Comparison of ENCODE assay signal across 7 mouse cellular contexts in the genomic region with DNA sequence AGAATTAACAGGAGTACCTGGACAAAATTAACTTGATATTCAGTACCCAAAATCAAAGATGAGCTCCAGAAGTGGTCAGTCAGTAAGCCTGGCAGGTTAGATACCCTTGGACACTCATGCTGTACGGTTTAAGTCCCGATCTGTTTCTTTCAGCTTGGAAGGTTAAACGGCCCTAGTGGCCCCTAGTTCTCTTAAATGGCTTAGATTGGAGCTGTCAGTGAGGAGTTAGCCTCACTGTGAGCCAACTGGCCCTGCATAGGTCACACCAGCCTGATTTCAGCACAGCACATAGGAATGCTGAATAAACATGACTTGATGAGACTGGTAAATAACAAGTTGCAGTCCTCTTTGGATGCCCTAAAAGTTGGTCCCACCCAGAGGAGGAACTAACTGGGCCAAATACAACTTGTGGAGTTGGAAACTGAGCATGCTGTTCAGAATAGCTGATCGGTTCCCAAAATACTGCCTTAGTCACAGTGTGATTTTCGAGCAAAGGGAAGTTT. TPM values are rescaled to one million over a fixed set of nuclear protein-coding genes. Genes with fewer than 3 reads are reported as not detected.
A peak's percentile ranks its signal among the peaks of the same experiment; 100 is the strongest.
DNase-seq lines count a peak whose midpoint lies in the region; ATAC-seq lines count a peak whose summit lies in the region.

No protein-coding gene starts in this region.

- H3K36me3 ChIP-seq in intestine, embryonic 14.5 days (ENCODE audit: control insufficient read depth, insufficient read depth, low read length) = peaks cover 13% of the 10 kb centered on the region; the same call in 1 of the 2 replicates
- no peaks in the 10 kb centered on the region for H3K36me3 ChIP-seq in midbrain, embryonic 11.5 days (ENCODE audit: control insufficient read depth, insufficient read depth, low read length)

- H3K27me3 ChIP-seq in intestine, embryonic 14.5 days (replicated peaks; ENCODE audit: control insufficient read depth, insufficient read depth, low read length) = no peaks in the 10 kb centered on the region
- H3K27me3 ChIP-seq in midbrain, embryonic 11.5 days (ENCODE audit: control insufficient read depth, insufficient read depth, low read length) = no peaks in the 10 kb centered on the region

- H3K9me3 ChIP-seq in intestine, embryonic 14.5 days (ENCODE audit: control insufficient read depth, low read length) = no peaks in the 10 kb centered on the region
- H3K9me3 ChIP-seq in midbrain, embryonic 11.5 days (ENCODE audit: control insufficient read depth, low read length) = no peaks in the 10 kb centered on the region

- peaks cover 14% of the 10 kb centered on the region for H3K4me1 ChIP-seq in intestine, embryonic 14.5 days (replicated peaks; ENCODE audit: control insufficient read depth, insufficient read depth, low read length)
- peaks cover 11% of the 10 kb centered on the region for H3K4me1 ChIP-seq in midbrain, embryonic 11.5 days (ENCODE audit: control insufficient read depth, insufficient read depth, low read length)

- 53% methylated on average over 5 of the region's 5 CpGs for WGBS in intestine, embryonic 14.5 days
- WGBS in midbrain, embryonic 11.5 days = 56% methylated on average over 5 of the region's 5 CpGs

- peak overlapping the region; percentile 94 for H3K4me3 ChIP-seq in intestine, embryonic 14.5 days (ENCODE audit: low read depth, low read length)
- H3K4me3 ChIP-seq in midbrain, embryonic 11.5 days (ENCODE audit: low read depth, low read length) = peak overlapping the region; percentile 100

- peak; percentile 42 for ATAC-seq in erythroblast, adult 5-6 weeks (replicated peaks; ENCODE audit: low FRiP score, poor library complexity, severe bottlenecking)
- no peak for ATAC-seq in intestine, embryonic 14.5 days (replicated peaks; ENCODE audit: low FRiP score, low TSS enrichment, low read depth)
- no peak for ATAC-seq in midbrain, embryonic 11.5 days (ENCODE audit: low FRiP score)

- peak overlapping the region; percentile 85 for H3K4me2 ChIP-seq in intestine, embryonic 14.5 days (ENCODE audit: low read length)
- peak overlapping the region; percentile 62 for H3K4me2 ChIP-seq in midbrain, embryonic 11.5 days

- H3K9ac ChIP-seq in intestine, embryonic 14.5 days (ENCODE audit: low read length) = peak overlapping the region; percentile 93
- H3K9ac ChIP-seq in midbrain, embryonic 11.5 days (ENCODE audit: low read length) = peak overlapping the region; percentile 92

- H3K27ac ChIP-seq in intestine, embryonic 14.5 days (ENCODE audit: low read depth) = 0 out of 2 replicates have a peak overlapping the region, but pooled peaks have one; percentile 89
- H3K27ac ChIP-seq in midbrain, embryonic 11.5 days (ENCODE audit: low read depth, low read length) = no peak overlapping the region

- peak; percentile 16 for DNase-seq in thymus, postnatal 0 days (ENCODE audit: low spot score)
- DNase-seq in thymus, postnatal 36 days = no peak
- peak; percentile 56 for DNase-seq in intestine, embryonic 14.5 days (ENCODE audit: low spot score)
- no peak for DNase-seq in midbrain, embryonic 11.5 days (ENCODE audit: low spot score, missing footprints)
- no peak for DNase-seq in gastrocnemius, postnatal 10 days
- DNase-seq in layer of hippocampus, adult 9-10 months (ENCODE audit: low spot score) = no peak

RNA-seq across cellular contexts. Expression of a gene that starts 1.1 kb away (rescaled TPM):
- 87.2 and 88.5 TPM in 2 replicates for polyA plus RNA-seq in thymus, postnatal 0 days (2015; fragmentation: Nextera tagmentation; extraction: Ambion mirVana)
- total RNA-seq in erythroblast, adult 5-6 weeks (2015; ENCODE audit: low replicate concordance) = 187 and 269 TPM in 2 replicates
- 221 and 245 TPM in 2 replicates for total RNA-seq in erythroblast, adult 5-6 weeks (2017; ENCODE audit: low replicate concordance)
- 69.9 and 71.6 TPM in 2 replicates for polyA plus RNA-seq in intestine, embryonic 14.5 days (2014; fragmentation: Nextera tagmentation; extraction: Ambion mirVana)
- 88.5 and 95.6 TPM in 2 replicates for polyA plus RNA-seq in midbrain, embryonic 11.5 days (2014; fragmentation: Nextera tagmentation; extraction: Ambion mirVana)
- 10 to 100 TPM; 56.3 to 57.2 TPM for total RNA-seq in gastrocnemius, postnatal 10 days (2021)

RNA-seq across cellular contexts. Expression of a gene that starts 46.9 kb away (rescaled TPM):
- polyA plus RNA-seq in thymus, postnatal 0 days (2015; fragmentation: Nextera tagmentation; extraction: Ambion mirVana) = 15.6 and 16.2 TPM in 2 replicates
- 6.9 and 15.3 TPM in 2 replicates for total RNA-seq in erythroblast, adult 5-6 weeks (2015; ENCODE audit: low replicate concordance)
- 16.6 and 18.8 TPM in 2 replicates for total RNA-seq in erythroblast, adult 5-6 weeks (2017; ENCODE audit: low replicate concordance)
- 13.5 and 16.9 TPM in 2 replicates for polyA plus RNA-seq in intestine, embryonic 14.5 days (2014; fragmentation: Nextera tagmentation; extraction: Ambion mirVana)
- 10.1 and 11.0 TPM in 2 replicates for polyA plus RNA-seq in midbrain, embryonic 11.5 days (2014; fragmentation: Nextera tagmentation; extraction: Ambion mirVana)
- 10 to 100 TPM; 11.5 to 12.4 TPM for total RNA-seq in gastrocnemius, postnatal 10 days (2021)

Comparison
In these comparisons a context has a peak if more than half of its experiments do, and no peak if none do; other contexts are left out.
1. DNase-seq: peak in thymus, postnatal 0 days (single experiment) and intestine, embryonic 14.5 days (single experiment); none in thymus, postnatal 36 days (0 of 2), midbrain, embryonic 11.5 days (single experiment), gastrocnemius, postnatal 10 days (single experiment) and layer of hippocampus, adult 9-10 months (single experiment).